Mouse (Mus musculus): Measurements from ENCODE around the gene Gm4175.
"Not testable (repeated sequence)": the region's sequence is repeated elsewhere in the genome, so short reads cannot be mapped to it uniquely, and the experiment has no call there.

Gm4175 gene

DNA sequence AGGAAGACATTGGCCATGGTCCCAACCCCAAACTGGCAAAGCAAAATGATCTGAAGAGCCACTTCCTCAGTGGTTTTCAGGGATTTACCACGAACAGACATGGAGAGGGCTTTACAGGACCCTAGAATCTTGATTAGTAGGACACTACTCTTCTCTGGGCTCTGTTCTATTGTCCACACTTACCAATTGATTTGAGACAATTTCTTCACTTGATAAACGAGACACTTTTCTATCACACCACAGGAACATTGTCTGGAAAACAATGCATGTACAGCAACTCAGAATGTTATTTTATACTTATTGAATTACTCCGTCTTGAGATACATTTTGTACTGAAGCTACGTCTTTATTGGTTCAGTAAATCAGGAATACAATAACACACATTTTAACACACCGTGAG lies at the start of gene Gm4175:
TSS of gene Gm4175 (minus strand) at position 101 of the 400 bp plus-strand sequence.
- DNase-seq: not testable (repeated sequence)

DNA sequence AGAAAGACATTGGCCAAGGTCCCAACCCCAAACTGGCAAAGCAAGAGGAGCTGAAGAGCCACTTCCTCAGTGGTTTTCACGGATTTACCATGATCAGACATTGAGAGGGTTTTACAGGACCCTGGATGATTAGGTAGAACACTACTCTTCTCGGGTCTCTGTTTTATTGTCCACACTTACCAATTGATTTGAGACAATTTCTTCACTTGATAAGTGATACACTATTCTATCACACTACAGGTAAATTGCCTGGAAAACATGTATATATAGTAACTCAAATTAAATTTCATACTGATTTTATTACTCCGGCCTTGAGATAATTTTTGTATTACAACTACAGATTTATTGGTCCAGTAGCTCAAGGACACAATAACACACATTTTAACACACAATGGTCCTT lies 35.4 kb upstream of the Gm4175 start, which contains the start of gene Gm4177:
TSS of gene Gm4177 (minus strand) at position 101 of the 400 bp plus-strand sequence.
- not testable (repeated sequence) for DNase-seq
